Mouse (Mus musculus): Measurements from ENCODE around the gene Thsd1. TPM values are rescaled to one million over a fixed set of nuclear protein-coding genes. Genes with fewer than 3 reads are reported as not detected.
A peak's percentile ranks its signal among the peaks of the same experiment; 100 is the strongest.

The Thsd1 gene
- polyA plus RNA-seq (2014; fragmentation: Nextera tagmentation; extraction: Ambion mirVana), result 14.4 and 15.8 TPM in 2 replicates

GRCm38 (mm10) chr8:22227061-22227877, at the start of gene Thsd1:
Gene Thsd1 (plus strand): TSS chr8:22227313.
- ATAC-seq (replicated peaks; ENCODE audit: insufficient number of reproducible peaks, low FRiP score, low TSS enrichment), result peak; percentile 90
- no peaks in the 10 kb centered on the region for H3K9me3 ChIP-seq (replicated peaks; ENCODE audit: control insufficient read depth, low read length)
- H3K4me1 ChIP-seq (ENCODE audit: control insufficient read depth, insufficient read depth, low read length), result no peaks in the 10 kb centered on the region
- peak within 1 kb of the TSS; percentile 50 for H3K27ac ChIP-seq (ENCODE audit: low read depth, low read length)
- H3K4me3 ChIP-seq (ENCODE audit: low read depth, low read length), result peak within 1 kb of the TSS; percentile 58
- H3K27me3 ChIP-seq (ENCODE audit: control insufficient read depth, insufficient read depth, low read length), result peaks cover 2% of the 10 kb centered on the region; the same call in 1 of the 2 replicates
- H3K9ac ChIP-seq (ENCODE audit: low read depth, low read length), result peak within 1 kb of the TSS; percentile 66
- WGBS (ENCODE audit: insufficient replicate concordance), result under 1% methylated on average over 38 of the region's 39 CpGs
- H3K4me2 ChIP-seq, result peak within 1 kb of the TSS; percentile 84
- H3K36me3 ChIP-seq (ENCODE audit: control insufficient read depth, insufficient read depth, low read length), result 0 out of 2 replicates have a peak, but pooled peaks cover under 1% of the 10 kb centered on the region

GRCm38 (mm10) chr8:22184884-22185283, 42.2 kb upstream of the Thsd1 start:
- H3K27me3 ChIP-seq (ENCODE audit: control insufficient read depth, insufficient read depth, low read length), result no peaks in the 10 kb centered on the region
- H3K36me3 ChIP-seq (ENCODE audit: control insufficient read depth, insufficient read depth, low read length), result no peaks in the 10 kb centered on the region
- 1% methylated on average over 3 of the region's 3 CpGs for WGBS (ENCODE audit: insufficient replicate concordance)
- H3K4me2 ChIP-seq, result peak overlapping the region; percentile 90
- peak overlapping the region; percentile 52; the same call in 1 of the 2 replicates for H3K9ac ChIP-seq (ENCODE audit: low read depth, low read length)
- no peaks in the 10 kb centered on the region for H3K9me3 ChIP-seq (replicated peaks; ENCODE audit: control insufficient read depth, low read length)
- peak overlapping the region; percentile 92; the same call in 1 of the 2 replicates for H3K27ac ChIP-seq (ENCODE audit: low read depth, low read length)
- H3K4me3 ChIP-seq (ENCODE audit: low read depth, low read length), result peak overlapping the region; percentile 82
- peak; percentile 62 for ATAC-seq (replicated peaks; ENCODE audit: insufficient number of reproducible peaks, low FRiP score, low TSS enrichment)
- H3K4me1 ChIP-seq (ENCODE audit: control insufficient read depth, insufficient read depth, low read length), result peaks cover 10% of the 10 kb centered on the region

- peak within 1 kb of the TSS; percentile 92 for H3K27ac ChIP-seq (ENCODE audit: low read depth, low read length)
- H3K27me3 ChIP-seq (ENCODE audit: control insufficient read depth, insufficient read depth, low read length), result no peaks in the 10 kb centered on the region
- peak within 1 kb of the TSS; percentile 90 for H3K4me2 ChIP-seq
- H3K9me3 ChIP-seq (replicated peaks; ENCODE audit: control insufficient read depth, low read length), result no peaks in the 10 kb centered on the region
- peak within 1 kb of the TSS; percentile 82 for H3K4me3 ChIP-seq (ENCODE audit: low read depth, low read length)
- WGBS (ENCODE audit: insufficient replicate concordance), result 3% methylated on average over 61 of the region's 63 CpGs
- ATAC-seq (replicated peaks; ENCODE audit: insufficient number of reproducible peaks, low FRiP score, low TSS enrichment), result peak; percentile 91
- peaks cover 10% of the 10 kb centered on the region for H3K4me1 ChIP-seq (ENCODE audit: control insufficient read depth, insufficient read depth, low read length)
- no peaks in the 10 kb centered on the region for H3K36me3 ChIP-seq (ENCODE audit: control insufficient read depth, insufficient read depth, low read length)
- H3K9ac ChIP-seq (ENCODE audit: low read depth, low read length), result peak within 1 kb of the TSS; percentile 86
These were observed 41.4 kb upstream of the Thsd1 start, which contains the start of gene Ckap2 for GRCm38 (mm10) chr8:22185431-22186397. Gene Ckap2 (minus strand): TSS chr8:22185819.

- Histone ChIP-seq H3K4me3 (ENCODE audit: low read depth, low read length) (peak within 1 kb of the TSS; percentile 80), H3K27me3 (ENCODE audit: control insufficient read depth, insufficient read depth, low read length) (no peaks in the 10 kb centered on the region), H3K9ac (ENCODE audit: low read depth, low read length) (peak within 1 kb of the TSS; percentile 96), H3K36me3 (ENCODE audit: control insufficient read depth, insufficient read depth, low read length) (no peaks in the 10 kb centered on the region), H3K27ac (ENCODE audit: low read depth, low read length) (peak within 1 kb of the TSS; percentile 99), H3K9me3 (replicated peaks; ENCODE audit: control insufficient read depth, low read length) (no peaks in the 10 kb centered on the region), H3K4me1 (ENCODE audit: control insufficient read depth, insufficient read depth, low read length) (peaks cover 3% of the 10 kb centered on the region; the same call in 1 of the 2 replicates), H3K4me2 (peak within 1 kb of the TSS; percentile 85)
- ATAC-seq (replicated peaks; ENCODE audit: insufficient number of reproducible peaks, low FRiP score, low TSS enrichment), result peak; percentile 93
- under 1% methylated on average over 67 of the region's 73 CpGs for WGBS (ENCODE audit: insufficient replicate concordance)
These were observed 34.3 kb upstream of the Thsd1 start, which contains the start of gene Vps36 for GRCm38 (mm10) chr8:22192660-22193431. Gene Vps36 (plus strand): TSS chr8:22192809.

GRCm38 (mm10) chr8:22193432-22194010, 33.6 kb upstream of the Thsd1 start:
- 15% methylated on average over 12 of the region's 12 CpGs for WGBS (ENCODE audit: insufficient replicate concordance)
- ATAC-seq (replicated peaks; ENCODE audit: insufficient number of reproducible peaks, low FRiP score, low TSS enrichment), result no peak
- H3K4me1 ChIP-seq (ENCODE audit: control insufficient read depth, insufficient read depth, low read length), result peaks cover 3% of the 10 kb centered on the region; the same call in 1 of the 2 replicates

GRCm38 (mm10) chr8:22197914-22198313, 29.2 kb upstream of the Thsd1 start:
- ATAC-seq (replicated peaks; ENCODE audit: insufficient number of reproducible peaks, low FRiP score, low TSS enrichment), result no peak
- peaks cover 2% of the 10 kb centered on the region; the same call in 1 of the 2 replicates for H3K9me3 ChIP-seq (replicated peaks; ENCODE audit: control insufficient read depth, low read length)

More at GRCm38 (mm10) chr8:22193432-22194010, 33.6 kb upstream of the Thsd1 start:
- H3K4me2 ChIP-seq, result peak overlapping the region; percentile 85
- no peaks in the 10 kb centered on the region for H3K36me3 ChIP-seq (ENCODE audit: control insufficient read depth, insufficient read depth, low read length)
- H3K9ac ChIP-seq (ENCODE audit: low read depth, low read length), result peak overlapping the region; percentile 96
- peak overlapping the region; percentile 80 for H3K4me3 ChIP-seq (ENCODE audit: low read depth, low read length)
- H3K9me3 ChIP-seq (replicated peaks; ENCODE audit: control insufficient read depth, low read length), result no peaks in the 10 kb centered on the region
- peak overlapping the region; percentile 99 for H3K27ac ChIP-seq (ENCODE audit: low read depth, low read length)
- no peaks in the 10 kb centered on the region for H3K27me3 ChIP-seq (ENCODE audit: control insufficient read depth, insufficient read depth, low read length)

GRCm38 (mm10) chr8:22199481-22199880, 27.6 kb upstream of the Thsd1 start:
- peaks cover 2% of the 10 kb centered on the region; the same call in 1 of the 2 replicates for H3K4me1 ChIP-seq (ENCODE audit: control insufficient read depth, insufficient read depth, low read length)
- H3K36me3 ChIP-seq (ENCODE audit: control insufficient read depth, insufficient read depth, low read length), result peaks cover 10% of the 10 kb centered on the region
- peaks cover 2% of the 10 kb centered on the region; the same call in 1 of the 2 replicates for H3K9me3 ChIP-seq (replicated peaks; ENCODE audit: control insufficient read depth, low read length)
- no peaks in the 10 kb centered on the region for H3K27me3 ChIP-seq (ENCODE audit: control insufficient read depth, insufficient read depth, low read length)
- H3K27ac ChIP-seq (ENCODE audit: low read depth, low read length), result no peak overlapping the region
- WGBS (ENCODE audit: insufficient replicate concordance), result 96% methylated on average over 8 of the region's 8 CpGs
- no peak overlapping the region for H3K4me3 ChIP-seq (ENCODE audit: low read depth, low read length)
- ATAC-seq (replicated peaks; ENCODE audit: insufficient number of reproducible peaks, low FRiP score, low TSS enrichment), result no peak
- H3K4me2 ChIP-seq, result no peak overlapping the region
- no peak overlapping the region for H3K9ac ChIP-seq (ENCODE audit: low read depth, low read length)

More at GRCm38 (mm10) chr8:22197914-22198313, 29.2 kb upstream of the Thsd1 start:
- peaks cover 10% of the 10 kb centered on the region for H3K36me3 ChIP-seq (ENCODE audit: control insufficient read depth, insufficient read depth, low read length)
- H3K27me3 ChIP-seq (ENCODE audit: control insufficient read depth, insufficient read depth, low read length), result no peaks in the 10 kb centered on the region
- H3K4me3 ChIP-seq (ENCODE audit: low read depth, low read length), result no peak overlapping the region
- no peak overlapping the region for H3K27ac ChIP-seq (ENCODE audit: low read depth, low read length)
- WGBS (ENCODE audit: insufficient replicate concordance), result 91% methylated on average over 6 of the region's 6 CpGs
- H3K4me1 ChIP-seq (ENCODE audit: control insufficient read depth, insufficient read depth, low read length), result peaks cover 3% of the 10 kb centered on the region; the same call in 1 of the 2 replicates
- no peak overlapping the region for H3K4me2 ChIP-seq
- H3K9ac ChIP-seq (ENCODE audit: low read depth, low read length), result no peak overlapping the region

All from heart, embryonic 11.5 days (tissue).